Mouse (Mus musculus) heart, embryonic 10.5 days (tissue): ENCODE results near the gene Rpl10. TPM values are rescaled to one million over a fixed set of nuclear protein-coding genes. Genes with fewer than 3 reads are reported as not detected.
A peak's percentile ranks its signal among the peaks of the same experiment; 100 is the strongest.

ENCODE experiments used
- DNase-seq: peaks from one replicate; pipeline ENCODE4 v3.0.0-alpha.2; 2017; ENCODE audit warnings: low spot score
- H3K27ac ChIP-seq: fragments of 300-500 bp; sonication (generic); 2 replicates; pipeline ENCODE4 v1.5.1; 2016; ENCODE audit warnings: mild to moderate bottlenecking
- H3K27me3 ChIP-seq: fragments of 300-500 bp; sonication (generic); 2 replicates; pipeline ENCODE4 v1.6.1; 2016; ENCODE audit warnings: mild to moderate bottlenecking; ENCODE audit not compliant: poor library complexity, insufficient read depth, severe bottlenecking
- H3K36me3 ChIP-seq: fragments of 300-500 bp; sonication (generic); 2 replicates; pipeline ENCODE4 v1.6.1; 2016; ENCODE audit warnings: mild to moderate bottlenecking, moderate library complexity
- H3K4me1 ChIP-seq: fragments of 300-500 bp; sonication (generic); 2 replicates; pipeline ENCODE4 v1.6.1; 2016; ENCODE audit warnings: mild to moderate bottlenecking
- H3K4me3 ChIP-seq: fragments of 300-500 bp; sonication (generic); 2 replicates; pipeline ENCODE4 v1.5.1; 2016; ENCODE audit warnings: mild to moderate bottlenecking, moderate library complexity
- H3K9me3 ChIP-seq: fragments of 300-500 bp; sonication (generic); 2 replicates; pipeline ENCODE4 v1.6.1; 2016; ENCODE audit warnings: mild to moderate bottlenecking, moderate library complexity
- WGBS: fragments of 180-500 bp; shearing (Covaris S2); methylation state at CpG from one replicate; pipeline ENCODE4 v1.1.7; 2016; 5-methylcytosine and 5-hydroxymethylcytosine counted together
- polyA plus RNA-seq: library from polyadenylated mRNA; unstranded; fragments of >200 nt; fragmentation: Nextera tagmentation; extraction: Ambion mirVana; gene quantifications from 2 replicates; pipeline ENCODE4 v1.2.1, GENCODE M21; 2016

Gene Rpl10
- polyA plus RNA-seq, result 496 and 543 TPM in 2 replicates

DNA sequence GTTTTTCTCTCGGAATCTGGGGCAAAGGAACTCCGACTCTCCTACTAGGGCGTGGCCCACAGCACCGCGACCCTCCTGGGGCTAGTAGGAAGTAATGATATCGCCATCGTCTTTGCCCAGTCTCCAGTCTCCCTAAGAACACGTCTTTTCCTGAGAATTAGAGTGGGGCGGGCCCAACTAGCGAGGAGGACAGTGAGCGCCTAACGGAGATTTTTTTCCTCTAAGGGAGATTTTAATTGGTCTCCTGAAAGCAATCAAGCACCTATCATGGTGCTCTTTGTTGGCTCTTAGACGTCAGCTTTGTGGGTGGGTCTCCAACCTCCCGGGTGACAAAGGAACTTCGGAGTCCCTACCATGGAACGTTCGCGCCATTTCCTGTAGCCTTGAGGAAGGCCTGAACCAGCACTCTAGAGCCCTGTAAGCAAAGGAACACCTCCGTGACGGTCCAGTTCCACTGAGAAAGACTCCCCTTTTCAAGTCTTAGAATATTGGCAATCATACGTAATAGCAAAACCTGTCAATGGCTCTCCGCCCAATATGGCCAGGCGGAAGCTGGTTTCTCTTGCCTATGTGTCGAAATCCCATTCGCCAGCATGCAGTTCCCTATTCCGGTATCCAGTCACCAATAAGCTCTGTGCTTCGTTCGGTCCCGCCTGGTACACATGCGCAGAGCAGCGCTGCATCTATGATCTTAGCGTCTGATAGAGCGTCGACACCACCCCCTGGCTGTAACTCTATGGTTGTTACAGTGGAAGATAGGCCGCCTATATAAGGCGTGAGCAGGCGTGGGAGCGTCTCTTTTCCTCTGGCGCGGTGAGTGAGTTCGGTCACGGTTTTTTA lies at the start of gene Rpl10:
Rpl10 (plus strand) TSS at position 751 of the 840 bp plus-strand sequence.
- H3K36me3 ChIP-seq, result peaks cover 10% of the 10 kb centered on the region; the same call in 1 of the 2 replicates
- peak; percentile 97 for DNase-seq
- H3K4me1 ChIP-seq, result no peaks in the 10 kb centered on the region
- no peaks in the 10 kb centered on the region for H3K27me3 ChIP-seq
- WGBS, result 14% methylated on average over 42 of the region's 42 CpGs
- H3K4me3 ChIP-seq, result peak within 1 kb of the TSS; percentile 65
- no peaks in the 10 kb centered on the region for H3K9me3 ChIP-seq
- peak within 1 kb of the TSS; percentile 91 for H3K27ac ChIP-seq

- no peak overlapping the region for H3K4me3 ChIP-seq
- no peak overlapping the region for H3K27ac ChIP-seq
- DNase-seq, result no peak
- H3K4me1 ChIP-seq, result no peaks in the 10 kb centered on the region
- 63% methylated on average over 1 of the region's 1 CpGs for WGBS
- no peaks in the 10 kb centered on the region for H3K9me3 ChIP-seq
- no peaks in the 10 kb centered on the region for H3K27me3 ChIP-seq
- H3K36me3 ChIP-seq, result peaks cover 100% of the 10 kb centered on the region
Measured at GRCm38 (mm10) chrX:74230038-74230437, 40.6 kb upstream of the Rpl10 start.

DNA sequence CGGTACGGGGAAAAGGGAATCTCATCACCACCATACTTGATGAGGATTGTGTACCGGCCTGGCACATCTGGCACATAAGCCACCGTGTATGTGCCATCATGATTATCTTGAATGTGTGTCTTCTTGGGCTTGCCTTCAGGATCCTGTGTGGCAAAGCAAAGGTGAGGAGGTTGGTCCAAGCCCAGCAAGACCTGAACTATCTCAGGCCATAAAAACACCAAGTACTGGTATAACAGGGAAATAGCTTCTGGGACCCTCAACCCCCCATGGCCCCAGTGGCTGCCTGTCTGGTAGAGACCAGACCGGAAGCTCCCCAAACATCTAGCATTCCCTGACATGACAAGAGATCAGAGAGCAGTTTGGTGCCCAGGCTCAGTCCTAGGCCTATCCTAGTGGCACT lies 37.4 kb upstream of the Rpl10 start:
- no peak overlapping the region for H3K27ac ChIP-seq
- no peaks in the 10 kb centered on the region for H3K4me1 ChIP-seq
- DNase-seq, result no peak
- H3K4me3 ChIP-seq, result no peak overlapping the region
- H3K9me3 ChIP-seq, result no peaks in the 10 kb centered on the region
- 87% methylated on average over 5 of the region's 5 CpGs for WGBS
- H3K27me3 ChIP-seq, result no peaks in the 10 kb centered on the region
- H3K36me3 ChIP-seq, result peaks cover 97% of the 10 kb centered on the region

GRCm38 (mm10) chrX:74240332-74240731 lies 30.3 kb upstream of the Rpl10 start:
- 87% methylated on average over 4 of the region's 4 CpGs for WGBS
- no peaks in the 10 kb centered on the region for H3K9me3 ChIP-seq
- no peak overlapping the region for H3K27ac ChIP-seq
- H3K36me3 ChIP-seq, result peaks cover 83% of the 10 kb centered on the region
- no peaks in the 10 kb centered on the region for H3K27me3 ChIP-seq
- H3K4me1 ChIP-seq, result no peaks in the 10 kb centered on the region
- no peak for DNase-seq
- H3K4me3 ChIP-seq, result no peak overlapping the region

GRCm38 (mm10) chrX:74243396-74243795 lies 27.2 kb upstream of the Rpl10 start:
- peaks cover 55% of the 10 kb centered on the region for H3K36me3 ChIP-seq
- no peak for DNase-seq
- H3K4me1 ChIP-seq, result no peaks in the 10 kb centered on the region
- no peaks in the 10 kb centered on the region for H3K9me3 ChIP-seq
- peak overlapping the region; percentile 70 for H3K4me3 ChIP-seq
- WGBS, result 90% methylated on average over 2 of the region's 2 CpGs
- no peaks in the 10 kb centered on the region for H3K27me3 ChIP-seq
- peak overlapping the region; percentile 85 for H3K27ac ChIP-seq

- H3K4me3 ChIP-seq, result peak overlapping the region; percentile 70
- H3K27ac ChIP-seq, result peak overlapping the region; percentile 85
- no peaks in the 10 kb centered on the region for H3K4me1 ChIP-seq
- 50% methylated on average over 3 of the region's 3 CpGs for WGBS
- H3K36me3 ChIP-seq, result peaks cover 51% of the 10 kb centered on the region
- no peaks in the 10 kb centered on the region for H3K9me3 ChIP-seq
- DNase-seq, result no peak
- H3K27me3 ChIP-seq, result no peaks in the 10 kb centered on the region
Measured at GRCm38 (mm10) chrX:74243807-74244206, 26.8 kb upstream of the Rpl10 start.

DNA sequence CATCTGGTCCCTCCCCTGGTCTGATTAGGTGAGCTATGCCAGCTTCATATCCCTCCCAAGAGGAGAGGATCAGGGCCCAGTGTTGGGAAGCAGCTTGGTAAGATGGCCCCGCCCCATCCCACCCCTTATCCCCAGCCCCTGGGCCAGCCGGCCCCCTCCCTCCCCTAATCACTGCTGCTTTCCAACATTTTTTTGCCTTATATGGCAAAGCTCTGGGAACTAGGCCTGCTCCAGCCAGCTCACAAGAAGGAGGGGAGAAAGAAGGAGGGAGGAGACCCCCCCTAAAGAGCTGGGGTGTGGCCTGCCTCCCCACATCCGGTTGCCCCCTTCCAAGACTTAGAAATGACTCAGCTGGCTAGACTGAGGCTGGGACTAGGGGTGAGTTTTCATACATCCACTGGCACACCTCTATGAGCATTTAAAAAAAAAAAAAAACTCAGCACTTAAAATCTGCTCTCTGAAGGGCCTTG lies 26.0 kb upstream of the Rpl10 start:
- 26% methylated on average over 3 of the region's 3 CpGs for WGBS
- H3K27me3 ChIP-seq, result no peaks in the 10 kb centered on the region
- peak; percentile 89 for DNase-seq
- H3K27ac ChIP-seq, result peak overlapping the region; percentile 92
- peaks cover 43% of the 10 kb centered on the region for H3K36me3 ChIP-seq
- peak overlapping the region; percentile 70 for H3K4me3 ChIP-seq
- no peaks in the 10 kb centered on the region for H3K9me3 ChIP-seq
- no peaks in the 10 kb centered on the region for H3K4me1 ChIP-seq

DNA sequence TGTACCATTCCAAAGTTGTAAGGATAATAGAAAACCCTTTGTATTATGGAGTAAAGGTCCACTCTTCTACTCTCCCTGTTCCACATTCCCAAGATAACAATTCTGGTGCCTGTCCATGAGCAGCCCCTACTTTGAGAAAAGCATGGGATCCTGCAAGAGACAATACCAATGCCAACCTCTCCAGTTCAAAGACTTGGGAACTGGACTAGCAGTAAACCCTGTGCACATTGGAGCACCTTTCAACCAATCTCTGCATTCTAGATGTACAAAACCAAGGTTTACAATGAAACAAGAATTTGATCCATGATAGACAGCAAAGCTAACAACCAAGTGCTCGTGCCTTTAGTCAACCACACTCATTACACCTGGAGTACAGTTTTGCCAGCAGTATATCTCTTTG lies 25.5 kb upstream of the Rpl10 start:
- Histone ChIP-seq H3K4me3 (peak overlapping the region; percentile 70), H3K9me3 (no peaks in the 10 kb centered on the region), H3K36me3 (peaks cover 38% of the 10 kb centered on the region), H3K27me3 (no peaks in the 10 kb centered on the region), H3K4me1 (no peaks in the 10 kb centered on the region), H3K27ac (peak overlapping the region; percentile 92)
- no peak for DNase-seq
- 29% methylated on average over 1 of the region's 1 CpGs for WGBS

DNA sequence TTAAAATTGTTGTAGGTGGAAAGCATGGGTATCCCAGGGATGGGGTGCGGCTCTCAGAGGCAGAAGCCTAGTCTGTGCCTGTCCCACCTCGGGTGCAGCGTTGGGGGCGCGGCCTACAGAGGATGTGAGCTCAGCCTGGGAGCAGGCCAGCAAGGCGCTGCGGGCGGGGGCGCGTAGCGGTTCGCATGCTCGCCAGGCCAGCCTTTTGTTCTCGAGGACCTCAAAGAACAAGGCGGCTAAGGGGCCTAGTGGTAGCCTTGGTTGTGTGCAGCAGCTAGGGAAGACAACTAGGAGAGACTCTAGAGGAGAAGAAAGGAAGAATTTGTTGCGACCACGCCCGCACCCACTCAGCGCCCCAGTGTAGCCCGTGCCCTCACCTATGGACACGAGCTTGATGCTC lies 24.9 kb upstream of the Rpl10 start:
- 20% methylated on average over 21 of the region's 21 CpGs for WGBS
- DNase-seq, result peak; percentile 85
- H3K4me3 ChIP-seq, result peak overlapping the region; percentile 70

GRCm38 (mm10) chrX:74246213-74246681 lies 24.4 kb upstream of the Rpl10 start:
- H3K27ac ChIP-seq, result peak overlapping the region; percentile 92
- no peaks in the 10 kb centered on the region for H3K27me3 ChIP-seq
- peaks cover 27% of the 10 kb centered on the region for H3K36me3 ChIP-seq
- peak overlapping the region; percentile 70 for H3K4me3 ChIP-seq
- 18% methylated on average over 37 of the region's 38 CpGs for WGBS
- H3K9me3 ChIP-seq, result no peaks in the 10 kb centered on the region
- H3K4me1 ChIP-seq, result no peaks in the 10 kb centered on the region
- DNase-seq, result peak; percentile 96

More for the DNA sequence above, 24.9 kb upstream of the Rpl10 start:
- Histone ChIP-seq H3K36me3 (peaks cover 32% of the 10 kb centered on the region), H3K27ac (peak overlapping the region; percentile 92), H3K4me1 (no peaks in the 10 kb centered on the region), H3K9me3 (no peaks in the 10 kb centered on the region), H3K27me3 (no peaks in the 10 kb centered on the region)

DNA sequence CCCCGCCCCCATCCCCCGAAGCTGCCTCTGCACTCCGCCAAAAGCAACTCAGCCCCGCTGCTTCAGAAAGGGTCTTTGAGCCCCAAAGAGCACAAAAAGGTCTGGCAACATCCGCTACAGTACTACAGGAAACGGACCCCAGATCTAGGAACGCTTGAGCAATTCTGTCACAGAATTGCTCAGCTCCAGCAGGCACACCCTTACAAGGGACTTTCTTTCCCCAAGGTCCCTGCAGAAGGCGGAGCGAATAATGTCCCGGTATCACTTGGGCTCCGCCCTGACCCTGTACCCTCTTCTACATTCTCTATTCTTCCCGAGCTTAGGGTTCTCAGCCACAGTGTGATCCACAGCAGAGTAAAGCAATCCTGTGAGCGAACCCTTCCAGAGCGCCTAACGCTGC lies 23.9 kb upstream of the Rpl10 start:
- H3K27ac ChIP-seq, result peak overlapping the region; percentile 92
- no peaks in the 10 kb centered on the region for H3K27me3 ChIP-seq
- no peak for DNase-seq
- no peaks in the 10 kb centered on the region for H3K9me3 ChIP-seq
- no peaks in the 10 kb centered on the region for H3K4me1 ChIP-seq
- H3K4me3 ChIP-seq, result peak overlapping the region; percentile 70
- whole genome bisulfite sequencing, result 25% methylated on average over 15 of the region's 15 CpGs
- peaks cover 22% of the 10 kb centered on the region for H3K36me3 ChIP-seq

GRCm38 (mm10) chrX:74248651-74249050 lies 22.0 kb upstream of the Rpl10 start:
- Histone ChIP-seq H3K36me3 (peaks cover 3% of the 10 kb centered on the region), H3K27me3 (0 out of 2 replicates have a peak, but pooled peaks cover 3% of the 10 kb centered on the region), H3K27ac (peak overlapping the region; percentile 86), H3K4me1 (no peaks in the 10 kb centered on the region), H3K9me3 (no peaks in the 10 kb centered on the region), H3K4me3 (peak overlapping the region; percentile 57)
- 23% methylated on average over 3 of the region's 3 CpGs for WGBS
- peak; percentile 81 for DNase-seq

DNA sequence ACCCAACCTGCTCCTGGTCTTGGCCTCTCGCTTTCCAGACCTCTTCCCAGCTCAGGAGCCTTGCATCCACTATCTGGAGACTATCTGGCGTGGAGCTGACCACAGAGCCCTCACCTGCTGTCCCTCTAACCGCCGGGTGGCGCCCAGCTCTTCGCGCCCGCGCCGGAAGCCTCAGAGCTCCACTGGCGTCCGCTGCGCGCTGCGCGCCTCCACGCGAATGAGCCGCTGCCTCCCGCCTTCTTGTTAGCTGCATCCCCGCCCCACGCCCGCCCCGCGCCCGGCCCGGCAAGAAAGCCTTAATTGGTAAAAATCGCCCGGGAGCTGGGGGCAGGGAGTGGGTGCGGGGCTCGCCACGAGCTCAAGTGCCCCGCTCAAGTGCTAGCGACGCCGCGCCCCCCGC lies 21.0 kb upstream of the Rpl10 start, which contains the start of gene Flna:
Flna (minus strand) TSS at position 206 of the 400 bp plus-strand sequence.
- peak within 1 kb of the TSS; percentile 86 for H3K27ac ChIP-seq
- DNase-seq, result peak; percentile 84
- peak within 1 kb of the TSS; percentile 57 for H3K4me3 ChIP-seq
- no peaks in the 10 kb centered on the region for H3K36me3 ChIP-seq
- WGBS, result 15% methylated on average over 38 of the region's 38 CpGs
- 0 out of 2 replicates have a peak, but pooled peaks cover 3% of the 10 kb centered on the region for H3K27me3 ChIP-seq
- H3K9me3 ChIP-seq, result no peaks in the 10 kb centered on the region
- H3K4me1 ChIP-seq, result no peaks in the 10 kb centered on the region
